Mouse (Mus musculus): ENCODE data around the gene Zcwpw1. TPM values are rescaled to one million over a fixed set of nuclear protein-coding genes. Genes with fewer than 3 reads are reported as not detected.
A peak's percentile ranks its signal among the peaks of the same experiment; 100 is the strongest.

The Zcwpw1 gene
- polyA plus RNA-seq, 1 experiment from 2014 or later: 22.0 TPM

DNA sequence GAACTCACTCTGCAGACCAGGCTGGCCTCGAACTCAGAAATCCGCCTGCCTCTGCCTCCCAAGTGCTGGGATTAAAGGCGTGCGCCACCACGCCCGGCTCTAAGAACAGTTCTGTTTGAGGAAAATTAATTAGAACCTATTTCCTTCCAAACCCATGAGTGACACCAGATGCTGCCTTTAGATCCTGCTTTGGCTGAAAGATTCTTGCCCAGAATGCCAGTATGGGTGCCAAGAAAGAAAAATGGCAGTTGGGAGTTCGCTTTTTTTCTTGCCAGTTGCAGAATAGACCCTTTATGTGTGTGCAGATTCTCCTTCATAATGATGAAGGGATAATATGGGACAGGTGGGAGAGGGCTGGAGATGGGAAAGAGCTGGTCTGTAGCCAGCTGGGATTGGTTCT, 43.4 kb upstream of the Zcwpw1 start:
- no peak overlapping the region for H3K27ac ChIP-seq (replicated peaks; ENCODE audit: low read depth, low read length)

DNA sequence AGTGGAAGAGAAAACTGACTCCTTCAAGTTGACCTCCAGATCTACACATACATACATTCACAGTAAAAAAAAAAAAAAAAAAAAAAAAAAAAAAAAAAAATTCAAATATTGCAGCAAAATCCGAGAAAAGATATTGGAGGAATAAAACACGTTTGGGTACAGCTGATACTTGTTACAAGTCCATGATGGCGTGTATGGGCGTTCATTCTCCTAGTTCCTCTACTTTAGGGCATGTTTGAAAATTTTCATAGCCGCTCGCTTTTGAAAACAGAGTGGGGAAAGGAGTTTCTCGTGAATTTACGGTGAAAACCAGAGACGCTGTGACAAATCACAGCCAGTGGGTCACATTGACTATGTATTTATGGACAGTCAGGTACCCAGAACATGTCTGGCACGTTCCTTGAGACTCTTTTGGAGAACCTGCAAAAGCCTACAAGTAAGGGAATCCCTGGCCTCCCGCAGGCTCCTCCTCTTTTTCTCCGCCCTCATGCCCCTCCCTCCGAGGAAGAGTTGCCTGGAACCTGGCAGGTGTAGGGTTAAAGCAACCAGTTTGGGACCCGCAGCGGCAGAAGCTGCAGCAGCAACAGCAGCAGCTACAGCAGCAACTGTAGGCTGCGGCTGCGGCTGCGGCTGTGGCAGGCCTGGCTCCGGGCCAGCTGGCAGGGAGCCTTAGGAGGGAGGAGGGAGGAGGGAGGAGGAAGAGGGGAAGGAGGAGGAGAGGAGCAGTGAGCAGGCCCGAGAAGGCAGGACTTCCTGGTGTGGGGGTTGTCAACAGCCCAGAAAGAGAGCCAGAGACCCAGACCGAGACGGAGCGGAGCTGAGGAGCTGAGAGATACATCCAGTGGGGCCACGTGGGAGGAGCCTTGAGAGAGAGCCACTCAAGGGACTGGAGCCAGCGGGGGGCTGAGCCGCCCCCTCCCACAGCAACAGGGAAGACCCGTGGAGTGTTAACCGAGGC, 42.1 kb upstream of the Zcwpw1 start, which contains the start of gene Tsc22d4:
Tsc22d4 (plus strand) TSS at position 517 of the 958 bp plus-strand sequence.
- H3K9me3 ChIP-seq (replicated peaks; ENCODE audit: control insufficient read depth, low read length): no peaks in the 10 kb centered on the region
- ATAC-seq (replicated peaks; ENCODE audit: insufficient number of reproducible peaks, low FRiP score, low TSS enrichment, low read depth) (peak; percentile 86), DNase-seq (ENCODE audit: low spot score) (peak; percentile 89)
- peak within 1 kb of the TSS; percentile 73 for H3K4me3 ChIP-seq (ENCODE audit: low read depth, low read length)
- peak within 1 kb of the TSS; percentile 79 for H3K9ac ChIP-seq (replicated peaks; ENCODE audit: low read length)
- no peaks in the 10 kb centered on the region for H3K36me3 ChIP-seq (replicated peaks; ENCODE audit: control insufficient read depth, insufficient read depth, low read depth, low read length)
- H3K4me2 ChIP-seq (ENCODE audit: low read depth, low read length): peak within 1 kb of the TSS; percentile 99
- peak within 1 kb of the TSS; percentile 87 for H3K27ac ChIP-seq (replicated peaks; ENCODE audit: low read depth, low read length)
- no peaks in the 10 kb centered on the region for H3K27me3 ChIP-seq (ENCODE audit: control insufficient read depth, insufficient read depth, low read length)
- H3K4me1 ChIP-seq (ENCODE audit: control insufficient read depth, insufficient read depth, low read length): peaks cover 8% of the 10 kb centered on the region
- 5% methylated on average over 28 of the region's 28 CpGs for WGBS

More for the DNA sequence above, 43.4 kb upstream of the Zcwpw1 start:
- 89% methylated on average over 6 of the region's 7 CpGs for WGBS
- Histone ChIP-seq H3K9me3 (replicated peaks; ENCODE audit: control insufficient read depth, low read length) (no peaks in the 10 kb centered on the region), H3K4me1 (ENCODE audit: control insufficient read depth, insufficient read depth, low read length) (peaks cover 8% of the 10 kb centered on the region), H3K4me2 (ENCODE audit: low read depth, low read length) (no peak overlapping the region), H3K9ac (replicated peaks; ENCODE audit: low read length) (no peak overlapping the region), H3K27me3 (ENCODE audit: control insufficient read depth, insufficient read depth, low read length) (no peaks in the 10 kb centered on the region), H3K4me3 (ENCODE audit: low read depth, low read length) (no peak overlapping the region), H3K36me3 (replicated peaks; ENCODE audit: control insufficient read depth, insufficient read depth, low read depth, low read length) (no peaks in the 10 kb centered on the region)
- DNase-seq (ENCODE audit: low spot score) (no peak), ATAC-seq (replicated peaks; ENCODE audit: insufficient number of reproducible peaks, low FRiP score, low TSS enrichment, low read depth) (no peak)

DNA sequence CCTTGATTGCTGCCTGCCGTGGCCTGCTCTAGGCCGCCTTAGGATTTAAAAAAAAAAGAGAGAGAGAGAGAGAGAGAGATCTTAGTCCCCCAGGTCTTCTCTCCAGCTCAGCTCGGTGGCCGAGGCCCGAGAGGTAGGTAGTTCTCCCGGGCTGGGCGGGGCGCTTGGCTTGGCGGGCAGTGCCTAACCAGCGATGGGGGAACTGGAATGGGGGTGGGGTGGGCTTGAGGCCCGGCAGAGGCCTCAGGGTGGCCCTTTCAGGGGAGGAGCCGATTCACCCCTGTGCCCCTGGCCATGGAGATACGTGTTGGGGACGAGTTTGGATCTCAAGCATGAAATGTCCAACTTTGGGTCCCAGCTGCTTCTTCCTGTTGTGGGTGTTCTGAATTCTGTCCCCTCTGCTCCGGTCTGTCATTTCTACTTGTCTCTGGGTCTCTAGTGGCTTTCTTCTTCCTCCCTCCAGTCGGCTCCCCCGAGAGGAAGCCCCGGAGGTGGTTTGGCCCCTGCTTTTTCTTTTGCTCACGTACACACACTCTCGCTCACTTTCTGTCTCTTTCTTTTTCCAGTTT, 41.2 kb upstream of the Zcwpw1 start:
- WGBS: 0% methylated on average over 20 of the region's 20 CpGs
- H3K9ac ChIP-seq (replicated peaks; ENCODE audit: low read length): peak overlapping the region; percentile 79
- no peaks in the 10 kb centered on the region; the same call in 1 of the 2 replicates for H3K36me3 ChIP-seq (replicated peaks; ENCODE audit: control insufficient read depth, insufficient read depth, low read depth, low read length)
- peak overlapping the region; percentile 73 for H3K4me3 ChIP-seq (ENCODE audit: low read depth, low read length)
- no peak for ATAC-seq (replicated peaks; ENCODE audit: insufficient number of reproducible peaks, low FRiP score, low TSS enrichment, low read depth)
- H3K9me3 ChIP-seq (replicated peaks; ENCODE audit: control insufficient read depth, low read length): no peaks in the 10 kb centered on the region
- peak overlapping the region; percentile 87 for H3K27ac ChIP-seq (replicated peaks; ENCODE audit: low read depth, low read length)
- H3K27me3 ChIP-seq (ENCODE audit: control insufficient read depth, insufficient read depth, low read length): no peaks in the 10 kb centered on the region
- H3K4me1 ChIP-seq (ENCODE audit: control insufficient read depth, insufficient read depth, low read length): peaks cover 8% of the 10 kb centered on the region
- peak overlapping the region; percentile 99 for H3K4me2 ChIP-seq (ENCODE audit: low read depth, low read length)
- peak; percentile 71 for DNase-seq (ENCODE audit: low spot score)

- WGBS: under 1% methylated on average over 16 of the region's 16 CpGs
Measured at GRCm38 (mm10) chr5:137746851-137747325, 40.7 kb upstream of the Zcwpw1 start.

DNA sequence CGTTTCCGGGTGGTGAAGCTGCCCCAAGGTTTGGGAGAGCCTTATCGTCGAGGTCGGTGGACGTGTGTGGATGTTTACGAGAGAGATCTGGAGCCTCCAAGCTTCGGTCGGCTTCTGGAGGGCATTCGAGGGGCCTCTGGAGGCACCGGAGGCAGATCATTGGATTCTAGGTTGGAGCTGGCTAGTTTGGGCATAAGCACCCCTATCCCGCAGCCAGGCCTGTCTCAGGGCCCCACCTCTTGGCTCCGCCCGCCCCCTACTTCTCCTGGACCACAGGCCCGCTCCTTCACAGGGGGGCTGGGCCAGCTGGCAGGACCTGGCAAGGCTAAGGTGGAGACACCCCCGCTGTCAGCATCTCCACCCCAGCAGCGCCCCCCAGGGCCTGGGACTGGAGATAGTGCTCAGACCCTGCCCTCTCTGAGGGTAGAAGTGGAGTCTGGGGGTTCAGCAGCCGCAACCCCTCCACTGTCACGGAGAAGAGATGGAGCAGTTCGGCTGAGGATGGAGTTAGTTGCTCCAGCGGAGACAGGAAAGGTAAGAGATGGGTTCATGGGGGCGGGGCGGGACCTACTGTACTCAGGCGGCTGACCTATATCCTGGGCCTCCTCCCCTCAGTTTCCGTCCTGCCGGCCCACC, 40.2 kb upstream of the Zcwpw1 start:
- DNase-seq (ENCODE audit: low spot score): no peak

More at GRCm38 (mm10) chr5:137746851-137747325, 40.7 kb upstream of the Zcwpw1 start:
- Histone ChIP-seq H3K9me3 (replicated peaks; ENCODE audit: control insufficient read depth, low read length) (no peaks in the 10 kb centered on the region), H3K27ac (replicated peaks; ENCODE audit: low read depth, low read length) (peak overlapping the region; percentile 87), H3K4me2 (ENCODE audit: low read depth, low read length) (peak overlapping the region; percentile 99), H3K4me1 (ENCODE audit: control insufficient read depth, insufficient read depth, low read length) (peaks cover 4% of the 10 kb centered on the region; the same call in 1 of the 2 replicates), H3K36me3 (replicated peaks; ENCODE audit: control insufficient read depth, insufficient read depth, low read depth, low read length) (no peaks in the 10 kb centered on the region; the same call in 1 of the 2 replicates), H3K27me3 (ENCODE audit: control insufficient read depth, insufficient read depth, low read length) (no peaks in the 10 kb centered on the region), H3K4me3 (ENCODE audit: low read depth, low read length) (peak overlapping the region; percentile 73), H3K9ac (replicated peaks; ENCODE audit: low read length) (peak overlapping the region; percentile 79)
- no peak for ATAC-seq (replicated peaks; ENCODE audit: insufficient number of reproducible peaks, low FRiP score, low TSS enrichment, low read depth)
- peak; percentile 19 for DNase-seq (ENCODE audit: low spot score)

GRCm38 (mm10) chr5:137748130-137748770, 39.3 kb upstream of the Zcwpw1 start:
- Histone ChIP-seq H3K9ac (replicated peaks; ENCODE audit: low read length) (no peak overlapping the region), H3K36me3 (replicated peaks; ENCODE audit: control insufficient read depth, insufficient read depth, low read depth, low read length) (peaks cover 2% of the 10 kb centered on the region; the same call in 1 of the 2 replicates), H3K4me3 (ENCODE audit: low read depth, low read length) (peak overlapping the region; percentile 73), H3K27ac (replicated peaks; ENCODE audit: low read depth, low read length) (no peak overlapping the region), H3K4me2 (ENCODE audit: low read depth, low read length) (peak overlapping the region; percentile 99), H3K4me1 (ENCODE audit: control insufficient read depth, insufficient read depth, low read length) (peaks cover 4% of the 10 kb centered on the region; the same call in 1 of the 2 replicates), H3K27me3 (ENCODE audit: control insufficient read depth, insufficient read depth, low read length) (no peaks in the 10 kb centered on the region), H3K9me3 (replicated peaks; ENCODE audit: control insufficient read depth, low read length) (no peaks in the 10 kb centered on the region)
- ATAC-seq (replicated peaks; ENCODE audit: insufficient number of reproducible peaks, low FRiP score, low TSS enrichment, low read depth) (no peak), DNase-seq (ENCODE audit: low spot score) (peak; percentile 34)
- WGBS: 36% methylated on average over 5 of the region's 5 CpGs

More for the DNA sequence above, 40.2 kb upstream of the Zcwpw1 start:
- peak overlapping the region; percentile 73 for H3K4me3 ChIP-seq (ENCODE audit: low read depth, low read length)
- no peaks in the 10 kb centered on the region; the same call in 1 of the 2 replicates for H3K36me3 ChIP-seq (replicated peaks; ENCODE audit: control insufficient read depth, insufficient read depth, low read depth, low read length)
- H3K9me3 ChIP-seq (replicated peaks; ENCODE audit: control insufficient read depth, low read length): no peaks in the 10 kb centered on the region
- no peaks in the 10 kb centered on the region for H3K27me3 ChIP-seq (ENCODE audit: control insufficient read depth, insufficient read depth, low read length)
- WGBS: 6% methylated on average over 26 of the region's 26 CpGs
- no peak for ATAC-seq (replicated peaks; ENCODE audit: insufficient number of reproducible peaks, low FRiP score, low TSS enrichment, low read depth)
- peak overlapping the region; percentile 87 for H3K27ac ChIP-seq (replicated peaks; ENCODE audit: low read depth, low read length)
- peaks cover 4% of the 10 kb centered on the region; the same call in 1 of the 2 replicates for H3K4me1 ChIP-seq (ENCODE audit: control insufficient read depth, insufficient read depth, low read length)
- H3K4me2 ChIP-seq (ENCODE audit: low read depth, low read length): peak overlapping the region; percentile 99
- peak overlapping the region; percentile 79 for H3K9ac ChIP-seq (replicated peaks; ENCODE audit: low read length)

GRCm38 (mm10) chr5:137749196-137749836, 38.3 kb upstream of the Zcwpw1 start:
- Histone ChIP-seq H3K9me3 (replicated peaks; ENCODE audit: control insufficient read depth, low read length) (no peaks in the 10 kb centered on the region), H3K9ac (replicated peaks; ENCODE audit: low read length) (no peak overlapping the region), H3K27me3 (ENCODE audit: control insufficient read depth, insufficient read depth, low read length) (no peaks in the 10 kb centered on the region), H3K4me1 (ENCODE audit: control insufficient read depth, insufficient read depth, low read length) (peaks cover 4% of the 10 kb centered on the region; the same call in 1 of the 2 replicates), H3K4me2 (ENCODE audit: low read depth, low read length) (peak overlapping the region; percentile 1; the same call in 1 of the 2 replicates), H3K36me3 (replicated peaks; ENCODE audit: control insufficient read depth, insufficient read depth, low read depth, low read length) (peaks cover 2% of the 10 kb centered on the region; the same call in 1 of the 2 replicates), H3K27ac (replicated peaks; ENCODE audit: low read depth, low read length) (no peak overlapping the region), H3K4me3 (ENCODE audit: low read depth, low read length) (no peak overlapping the region)
- WGBS: 53% methylated on average over 6 of the region's 6 CpGs
- ATAC-seq (replicated peaks; ENCODE audit: insufficient number of reproducible peaks, low FRiP score, low TSS enrichment, low read depth): no peak
- no peak for DNase-seq (ENCODE audit: low spot score)

Measured in embryonic facial prominence, embryonic 11.5 days (tissue).